In the genomic region with DNA sequence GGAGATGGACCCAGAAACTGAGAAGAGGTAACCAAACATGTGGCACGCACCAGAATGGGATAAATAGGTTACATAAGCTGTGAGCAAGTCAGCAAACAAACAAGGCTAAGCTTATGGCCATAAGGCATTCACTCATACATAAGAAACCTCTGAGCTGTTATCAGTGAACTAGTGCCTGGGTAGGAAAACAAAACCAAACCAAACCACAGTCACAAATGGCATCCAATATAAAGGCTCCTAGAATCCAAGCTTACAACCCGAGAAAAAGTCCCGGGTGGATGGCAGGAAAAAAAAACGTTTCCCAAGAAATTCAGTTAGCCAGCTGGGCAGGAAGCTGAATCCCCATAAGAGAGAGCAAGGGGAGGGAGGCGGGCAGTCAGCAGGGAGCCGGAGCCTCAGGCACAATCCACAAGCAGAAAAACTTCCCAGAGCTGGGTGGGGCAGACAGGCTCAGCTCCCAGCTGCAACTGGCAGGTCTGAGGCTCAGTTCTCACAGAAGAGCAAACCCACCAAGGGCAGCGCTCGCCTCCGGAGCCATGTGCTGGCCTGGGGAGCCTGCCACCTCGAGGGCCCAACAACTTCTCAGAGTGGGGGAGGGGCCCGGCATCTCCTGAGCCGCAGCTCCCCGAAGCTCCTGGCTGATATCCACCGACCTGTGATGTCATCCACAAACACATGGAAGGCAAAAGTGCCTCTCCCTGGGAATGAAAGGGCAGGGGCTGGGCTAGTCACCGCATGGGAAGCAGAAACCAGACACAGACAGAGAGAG, we compare ENCODE assay signal across 8 mouse cellular contexts. TPM values are rescaled to one million over a fixed set of nuclear protein-coding genes. Genes with fewer than 3 reads are reported as not detected.
DNase-seq lines count a peak whose midpoint lies in the region; ATAC-seq and TF ChIP-seq lines count a peak whose summit lies in the region.

No protein-coding gene starts in this region.

- peak overlapping the region; percentile 63 for H3K9ac ChIP-seq in embryonic facial prominence, embryonic 13.5 days
- H3K9ac ChIP-seq in heart, embryonic 11.5 days (ENCODE audit: low read depth, low read length), result peak overlapping the region; percentile 68
- H3K9ac ChIP-seq in kidney, embryonic 14.5 days (ENCODE audit: low read depth, low read length), result peak overlapping the region; percentile 51
- 0 out of 2 replicates have a peak overlapping the region, but pooled peaks have one; percentile 16 for H3K9ac ChIP-seq in liver, postnatal 0 days (replicated peaks)

- WGBS in embryonic facial prominence, embryonic 13.5 days, result 3% methylated on average over 15 of the region's 15 CpGs
- WGBS in heart, embryonic 11.5 days (ENCODE audit: insufficient replicate concordance), result 4% methylated on average over 15 of the region's 15 CpGs
- WGBS in kidney, embryonic 14.5 days, result 10% methylated on average over 15 of the region's 15 CpGs
- WGBS in liver, postnatal 0 days (ENCODE audit: insufficient replicate concordance), result 42% methylated on average over 15 of the region's 15 CpGs

- peak overlapping the region; percentile 51 for H3K4me3 ChIP-seq in layer of hippocampus, adult 2 months
- H3K4me3 ChIP-seq in embryonic facial prominence, embryonic 13.5 days, result peak overlapping the region; percentile 30
- peak overlapping the region; percentile 38 for H3K4me3 ChIP-seq in heart, embryonic 11.5 days (ENCODE audit: low read depth, low read length)
- H3K4me3 ChIP-seq in kidney, embryonic 14.5 days (ENCODE audit: low read length), result peak overlapping the region; percentile 24; the same call in 1 of the 2 replicates
- H3K4me3 ChIP-seq in liver, postnatal 0 days (ENCODE audit: low read depth, low read length), result peak overlapping the region; percentile 17; the same call in 1 of the 2 replicates

- DNase-seq in layer of hippocampus, adult 2 months (ENCODE audit: low spot score in 2 of 2), result peak in 1 of 2 experiments; percentile 32
- no peak for DNase-seq in layer of hippocampus, adult 9-11 months
- peak; percentile 52 for DNase-seq in liver, postnatal 0 days
- DNase-seq in ovary, adult 18-20 months (ENCODE audit: low spot score), result peak; percentile 70
- no peak for DNase-seq in T-cell, adult 2 months (ENCODE audit: low spot score)

- TF ChIP-seq EP300 in liver, postnatal 0 days (IDR thresholded peaks at IDR 0.05; ENCODE audit: low read depth), result no peak

- H3K27me3 ChIP-seq in embryonic facial prominence, embryonic 13.5 days, result no peaks in the 10 kb centered on the region
- no peaks in the 10 kb centered on the region for H3K27me3 ChIP-seq in heart, embryonic 11.5 days (ENCODE audit: control insufficient read depth, insufficient read depth, low read length)
- H3K27me3 ChIP-seq in kidney, embryonic 14.5 days (ENCODE audit: control insufficient read depth, insufficient read depth, low read length), result no peaks in the 10 kb centered on the region
- no peaks in the 10 kb centered on the region for H3K27me3 ChIP-seq in liver, postnatal 0 days (ENCODE audit: insufficient read depth, low read length)

- peak overlapping the region; percentile 79 for H3K27ac ChIP-seq in layer of hippocampus, adult 2 months
- H3K27ac ChIP-seq in embryonic facial prominence, embryonic 13.5 days, result peak overlapping the region; percentile 92
- peak overlapping the region; percentile 96 for H3K27ac ChIP-seq in heart, embryonic 11.5 days (ENCODE audit: low read depth, low read length)
- peak overlapping the region; percentile 76 for H3K27ac ChIP-seq in kidney, embryonic 14.5 days (ENCODE audit: low read depth, low read length)
- peak overlapping the region; percentile 57; the same call in 1 of the 2 replicates for H3K27ac ChIP-seq in liver, postnatal 0 days (ENCODE audit: low read depth)

- no peaks in the 10 kb centered on the region for H3K9me3 ChIP-seq in embryonic facial prominence, embryonic 13.5 days
- no peaks in the 10 kb centered on the region for H3K9me3 ChIP-seq in heart, embryonic 11.5 days (replicated peaks; ENCODE audit: control insufficient read depth, low read length)
- H3K9me3 ChIP-seq in kidney, embryonic 14.5 days (ENCODE audit: control insufficient read depth, low read length), result no peaks in the 10 kb centered on the region
- no peaks in the 10 kb centered on the region for H3K9me3 ChIP-seq in liver, postnatal 0 days (ENCODE audit: low read length)

- H3K4me1 ChIP-seq in embryonic facial prominence, embryonic 13.5 days, result peaks cover 16% of the 10 kb centered on the region
- H3K4me1 ChIP-seq in heart, embryonic 11.5 days (ENCODE audit: control insufficient read depth, insufficient read depth, low read length), result peaks cover 20% of the 10 kb centered on the region
- peaks cover 9% of the 10 kb centered on the region; the same call in 1 of the 2 replicates for H3K4me1 ChIP-seq in kidney, embryonic 14.5 days (ENCODE audit: control insufficient read depth, insufficient read depth, low read length)
- no peaks in the 10 kb centered on the region for H3K4me1 ChIP-seq in liver, postnatal 0 days (ENCODE audit: insufficient read depth)

- TF ChIP-seq CTCF in layer of hippocampus, adult 2 months (conservative IDR thresholded peaks at IDR 0.05), result no peak
- TF ChIP-seq CTCF in liver, postnatal 0 days (IDR thresholded peaks at IDR 0.05; ENCODE audit: low read depth), result no peak

- peak overlapping the region; percentile 58 for H3K4me2 ChIP-seq in embryonic facial prominence, embryonic 13.5 days
- H3K4me2 ChIP-seq in heart, embryonic 11.5 days, result peak overlapping the region; percentile 69
- peak overlapping the region; percentile 50 for H3K4me2 ChIP-seq in kidney, embryonic 14.5 days (replicated peaks; ENCODE audit: low read depth, low read length)
- peak overlapping the region; percentile 58 for H3K4me2 ChIP-seq in liver, postnatal 0 days (ENCODE audit: low read depth, low read length)

- peak; percentile 69; the same call in 1 of the 2 replicates for ATAC-seq in embryonic facial prominence, embryonic 13.5 days (ENCODE audit: insufficient number of reproducible peaks, insufficient read depth, low FRiP score, low TSS enrichment, low read depth)
- ATAC-seq in heart, embryonic 11.5 days (replicated peaks; ENCODE audit: insufficient number of reproducible peaks, low FRiP score, low TSS enrichment), result peak; percentile 74
- peak; percentile 89 for ATAC-seq in kidney, embryonic 14.5 days (ENCODE audit: low FRiP score, low TSS enrichment)
- ATAC-seq in liver, postnatal 0 days, result peak; percentile 62; the same call in 1 of the 2 replicates

- peaks cover 20% of the 10 kb centered on the region for H3K36me3 ChIP-seq in embryonic facial prominence, embryonic 13.5 days
- H3K36me3 ChIP-seq in heart, embryonic 11.5 days (ENCODE audit: control insufficient read depth, insufficient read depth, low read length), result no peaks in the 10 kb centered on the region
- H3K36me3 ChIP-seq in kidney, embryonic 14.5 days (ENCODE audit: control insufficient read depth, insufficient read depth, low read length), result 0 out of 2 replicates have a peak, but pooled peaks cover 4% of the 10 kb centered on the region
- no peaks in the 10 kb centered on the region for H3K36me3 ChIP-seq in liver, postnatal 0 days (replicated peaks; ENCODE audit: insufficient read depth, low read length)

RNA-seq across cellular contexts. Expression of a gene that starts 17.3 kb away (rescaled TPM):
- total RNA-seq in layer of hippocampus, adult 2 months (2021), result 10 to 100 TPM; 20.1 to 26.6 TPM
- polyA plus RNA-seq in embryonic facial prominence, embryonic 13.5 days (2015; fragmentation: Nextera tagmentation; extraction: Ambion mirVana), result 78.0 and 96.8 TPM in 2 replicates
- 32.5 and 34.4 TPM in 2 replicates for polyA plus RNA-seq in heart, embryonic 11.5 days (2014; fragmentation: Nextera tagmentation; extraction: Ambion mirVana)
- polyA plus RNA-seq in kidney, embryonic 14.5 days (2014; fragmentation: Nextera tagmentation; extraction: Ambion mirVana), result 65.9 and 79.1 TPM in 2 replicates
- polyA plus RNA-seq in liver, postnatal 0 days (2015; fragmentation: Nextera tagmentation; extraction: Ambion mirVana), result 20.1 and 26.5 TPM in 2 replicates

RNA-seq across cellular contexts. Expression of a gene that starts 21.1 kb away (rescaled TPM):
- total RNA-seq in layer of hippocampus, adult 2 months (2021), result 1 to 10 TPM; 1.9 to 3.1 TPM
- polyA plus RNA-seq in embryonic facial prominence, embryonic 13.5 days (2015; fragmentation: Nextera tagmentation; extraction: Ambion mirVana), result 29.8 and 32.6 TPM in 2 replicates
- 4.7 and 4.9 TPM in 2 replicates for polyA plus RNA-seq in heart, embryonic 11.5 days (2014; fragmentation: Nextera tagmentation; extraction: Ambion mirVana)
- 17.5 and 23.7 TPM in 2 replicates for polyA plus RNA-seq in kidney, embryonic 14.5 days (2014; fragmentation: Nextera tagmentation; extraction: Ambion mirVana)
- 7.9 and 10.0 TPM in 2 replicates for polyA plus RNA-seq in liver, postnatal 0 days (2015; fragmentation: Nextera tagmentation; extraction: Ambion mirVana)

RNA-seq across cellular contexts. Expression of a gene that starts 40.6 kb away (rescaled TPM):
- total RNA-seq in layer of hippocampus, adult 2 months (2021), result not detected
- 0.60 and 0.69 TPM in 2 replicates for polyA plus RNA-seq in embryonic facial prominence, embryonic 13.5 days (2015; fragmentation: Nextera tagmentation; extraction: Ambion mirVana)
- polyA plus RNA-seq in heart, embryonic 11.5 days (2014; fragmentation: Nextera tagmentation; extraction: Ambion mirVana), result 0.32 TPM in 1 of 2 replicates, not detected in the other
- 0.43 and 0.55 TPM in 2 replicates for polyA plus RNA-seq in kidney, embryonic 14.5 days (2014; fragmentation: Nextera tagmentation; extraction: Ambion mirVana)
- polyA plus RNA-seq in liver, postnatal 0 days (2015; fragmentation: Nextera tagmentation; extraction: Ambion mirVana), result not detected in 2 replicates

RNA-seq across cellular contexts. Expression of a gene that starts 52.9 kb away (rescaled TPM):
- 10 to 100 TPM; 53.8 to 59.7 TPM for total RNA-seq in layer of hippocampus, adult 2 months (2021)
- 7.5 and 8.7 TPM in 2 replicates for polyA plus RNA-seq in embryonic facial prominence, embryonic 13.5 days (2015; fragmentation: Nextera tagmentation; extraction: Ambion mirVana)
- polyA plus RNA-seq in heart, embryonic 11.5 days (2014; fragmentation: Nextera tagmentation; extraction: Ambion mirVana), result 2.5 and 3.3 TPM in 2 replicates
- 6.2 and 10.0 TPM in 2 replicates for polyA plus RNA-seq in kidney, embryonic 14.5 days (2014; fragmentation: Nextera tagmentation; extraction: Ambion mirVana)
- polyA plus RNA-seq in liver, postnatal 0 days (2015; fragmentation: Nextera tagmentation; extraction: Ambion mirVana), result 1.6 and 1.9 TPM in 2 replicates

Comparison
In these comparisons a context has a peak if more than half of its experiments do, and no peak if none do; other contexts are left out.
1. DNase-seq: peak in liver, postnatal 0 days (single experiment) and ovary, adult 18-20 months (single experiment); none in layer of hippocampus, adult 9-11 months (single experiment) and T-cell, adult 2 months (single experiment).
2. H3K9ac ChIP-seq: peak in every context shown above with its lines; median percentile 68 in heart, embryonic 11.5 days; 63 in embryonic facial prominence, embryonic 13.5 days; 51 in kidney, embryonic 14.5 days; 16 in liver, postnatal 0 days.
3. Peak in every context shown above with its lines, with median percentiles within 50 percentile points of each other: H3K27ac ChIP-seq, H3K4me3 ChIP-seq, ATAC-seq and H3K4me2 ChIP-seq.